Mouse (Mus musculus) ES-Bruce4 (cell line): ENCODE measurements at regions not wholly inside any gene's neighbourhood (a gene's known extent, or its start where the extent isn't known, plus 50 kb on each side); places are given as distances from the start of the nearest gene placed in this dataset.

Source experiments
- H3K27ac ChIP-seq: 2 replicates; pipeline ENCODE4 v1.5.1; 2012; ENCODE audit warnings: low read length, inconsistent platforms; ENCODE audit not compliant: insufficient read depth
- H3K27me3 ChIP-seq: 2 replicates; pipeline ENCODE4 v1.6.1; 2012; ENCODE audit warnings: mild to moderate bottlenecking, low read length, inconsistent platforms; ENCODE audit not compliant: control insufficient read depth, poor library complexity, insufficient read depth, severe bottlenecking
- H3K36me3 ChIP-seq: 2 replicates; pipeline ENCODE4 v1.6.1; 2012; ENCODE audit warnings: inconsistent platforms, mild to moderate bottlenecking, low read length, moderate library complexity; ENCODE audit not compliant: control insufficient read depth, poor library complexity, insufficient read depth, severe bottlenecking
- H3K4me1 ChIP-seq: one replicate; pipeline ENCODE4 v1.8.1; 2011; ENCODE audit warnings: low read length; ENCODE audit not compliant: control insufficient read depth, insufficient read depth
- H3K4me3 ChIP-seq: 2 replicates; pipeline ENCODE4 v1.5.1; 2011; ENCODE audit warnings: low read depth, mild to moderate bottlenecking, low read length
- H3K9ac ChIP-seq: 2 replicates; pipeline ENCODE4 v1.6.1; 2012; ENCODE audit warnings: low read depth, mild to moderate bottlenecking, inconsistent platforms; ENCODE audit not compliant: poor library complexity, severe bottlenecking
- H3K9me3 ChIP-seq: replicated peaks from 2 replicates; pipeline ENCODE4 v1.6.1; 2012; ENCODE audit warnings: mild to moderate bottlenecking, low read length, inconsistent platforms; ENCODE audit not compliant: control insufficient read depth, poor library complexity, insufficient read depth, severe bottlenecking
- CTCF ChIP-seq: IDR thresholded peaks from one replicate; pipeline ENCODE4 v1.8.1; 2011; ENCODE audit warnings: low read depth, low read length
- EP300 ChIP-seq: IDR thresholded peaks from 2 replicates; pipeline ENCODE4 v1.6.1; 2011; ENCODE audit warnings: low read depth, low read length; ENCODE audit not compliant: insufficient read depth
- POLR2A ChIP-seq: IDR thresholded peaks from one replicate; pipeline ENCODE4 v1.8.1; 2011; ENCODE audit warnings: low read length; ENCODE audit not compliant: insufficient read depth

GRCm38 (mm10) chr7:136026451-136026850, 310.3 kb upstream of the Mki67 start:
- Histone ChIP-seq H3K4me3 (no peak overlapping the region), H3K27me3 (no peaks in the 10 kb centered on the region), H3K27ac (no peak overlapping the region), H3K36me3 (no peaks in the 10 kb centered on the region), H3K9me3 (no peaks in the 10 kb centered on the region), H3K9ac (no peak overlapping the region), H3K4me1 (no peaks in the 10 kb centered on the region)
- TF ChIP-seq POLR2A (no peak), CTCF (no peak)

DNA sequence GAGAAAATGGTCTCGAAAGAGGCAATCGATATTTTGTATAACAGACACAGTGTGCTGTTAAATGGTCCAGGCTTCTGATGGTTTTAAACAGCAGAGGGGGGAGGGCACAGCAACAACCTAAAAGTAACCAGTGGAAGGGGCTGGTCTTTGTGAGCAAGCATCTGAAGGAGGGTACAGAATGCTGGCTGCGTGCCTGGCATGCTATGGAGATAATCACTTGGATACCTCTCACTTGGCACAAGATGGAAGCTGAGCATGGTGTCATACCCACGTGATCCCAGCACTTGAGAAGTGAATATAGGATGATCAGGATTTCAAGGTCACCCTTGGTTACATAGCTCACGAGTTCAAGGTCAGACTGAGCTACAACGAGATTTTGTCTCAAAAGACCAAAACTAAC, 315.9 kb upstream of the Mki67 start:
- no peaks in the 10 kb centered on the region for H3K27me3 ChIP-seq
- no peak for TF ChIP-seq EP300
- no peak for TF ChIP-seq POLR2A
- TF ChIP-seq CTCF = no peak
- no peak overlapping the region for H3K27ac ChIP-seq
- no peak overlapping the region for H3K4me3 ChIP-seq
- H3K9ac ChIP-seq = no peak overlapping the region
- H3K4me1 ChIP-seq = peaks cover 2% of the 10 kb centered on the region
- H3K9me3 ChIP-seq = no peaks in the 10 kb centered on the region
- no peaks in the 10 kb centered on the region for H3K36me3 ChIP-seq

- TF ChIP-seq EP300 (peak; percentile 78), POLR2A (no peak)
- Histone ChIP-seq H3K27me3 (no peaks in the 10 kb centered on the region), H3K9me3 (no peaks in the 10 kb centered on the region), H3K9ac (no peak overlapping the region), H3K36me3 (no peaks in the 10 kb centered on the region), H3K4me1 (peaks cover 2% of the 10 kb centered on the region), H3K27ac (peak overlapping the region; percentile 82), H3K4me3 (no peak overlapping the region)
These were observed 317.4 kb upstream of the Mki67 start for GRCm38 (mm10) chr7:136033536-136033935.

DNA sequence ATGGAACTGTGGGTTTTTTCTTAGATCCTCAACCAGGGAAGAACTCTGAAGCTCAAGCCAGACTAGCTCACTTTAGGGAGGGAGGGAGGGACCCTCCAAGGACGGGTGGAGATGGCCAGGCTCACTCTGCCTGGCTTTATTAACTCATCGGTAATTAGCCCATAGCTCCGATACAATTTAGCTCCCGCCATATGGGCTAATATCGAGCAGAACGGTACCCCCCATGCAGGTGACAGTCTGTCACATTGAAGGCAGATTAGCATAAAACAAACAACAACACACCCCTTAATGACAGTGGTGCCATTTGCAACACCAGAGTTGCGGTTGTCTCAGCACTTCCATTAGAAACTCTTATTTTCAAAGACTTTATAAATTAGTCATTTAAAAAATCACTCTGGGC, 319.6 kb upstream of the Mki67 start:
- no peak overlapping the region for H3K27ac ChIP-seq
- TF ChIP-seq EP300 (no peak), POLR2A (no peak), CTCF (no peak)
- H3K9me3 ChIP-seq = no peaks in the 10 kb centered on the region
- no peak overlapping the region for H3K4me3 ChIP-seq
- no peaks in the 10 kb centered on the region for H3K27me3 ChIP-seq
- H3K9ac ChIP-seq = no peak overlapping the region
- peaks cover 2% of the 10 kb centered on the region for H3K4me1 ChIP-seq
- H3K36me3 ChIP-seq = no peaks in the 10 kb centered on the region

GRCm38 (mm10) chr7:136038072-136038471, 321.9 kb upstream of the Mki67 start:
- Histone ChIP-seq H3K27me3 (no peaks in the 10 kb centered on the region), H3K9ac (no peak overlapping the region), H3K4me1 (peaks cover 1% of the 10 kb centered on the region), H3K9me3 (no peaks in the 10 kb centered on the region), H3K36me3 (no peaks in the 10 kb centered on the region), H3K27ac (no peak overlapping the region), H3K4me3 (no peak overlapping the region)
- TF ChIP-seq EP300 (no peak), CTCF (no peak), POLR2A (no peak)

GRCm38 (mm10) chr7:136038906-136039305, 322.7 kb upstream of the Mki67 start:
- H3K4me1 ChIP-seq = peaks cover 1% of the 10 kb centered on the region
- H3K4me3 ChIP-seq = no peak overlapping the region
- H3K9me3 ChIP-seq = no peaks in the 10 kb centered on the region
- no peaks in the 10 kb centered on the region for H3K36me3 ChIP-seq
- H3K27ac ChIP-seq = no peak overlapping the region
- no peaks in the 10 kb centered on the region for H3K27me3 ChIP-seq
- TF ChIP-seq POLR2A = no peak
- no peak overlapping the region for H3K9ac ChIP-seq

DNA sequence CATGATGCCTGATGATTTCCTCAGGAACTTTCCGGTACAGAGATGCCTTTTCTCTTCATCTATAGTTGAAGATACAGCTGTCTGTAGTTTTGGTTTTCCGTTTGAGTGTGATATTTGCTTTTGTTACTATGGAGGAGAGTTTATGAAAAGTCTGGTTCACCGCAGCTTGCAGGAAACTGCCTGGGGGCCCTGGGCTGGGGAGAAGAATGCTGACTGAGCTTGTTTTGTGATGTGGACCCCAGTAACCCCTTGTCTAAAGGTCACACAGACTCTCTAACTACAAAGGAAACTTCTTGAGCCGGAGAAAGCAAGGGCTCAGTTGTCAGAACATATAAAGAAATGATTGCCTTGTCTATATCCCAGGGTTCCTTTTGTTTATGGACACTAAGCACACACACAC, 325.8 kb upstream of the Mki67 start:
- H3K9me3 ChIP-seq = no peaks in the 10 kb centered on the region
- H3K27ac ChIP-seq = no peak overlapping the region
- H3K27me3 ChIP-seq = no peaks in the 10 kb centered on the region
- TF ChIP-seq CTCF = no peak
- TF ChIP-seq EP300 = no peak
- no peak for TF ChIP-seq POLR2A
- H3K36me3 ChIP-seq = no peaks in the 10 kb centered on the region
- no peak overlapping the region for H3K4me3 ChIP-seq
- no peak overlapping the region for H3K9ac ChIP-seq
- H3K4me1 ChIP-seq = peaks cover 1% of the 10 kb centered on the region
